Mouse (Mus musculus): ENCODE results near the gene Arg1. TPM values are rescaled to one million over a fixed set of nuclear protein-coding genes. Genes with fewer than 3 reads are reported as not detected.

Gene Arg1
- total RNA-seq, 4 experiments from 2014 or later = not detected

DNA sequence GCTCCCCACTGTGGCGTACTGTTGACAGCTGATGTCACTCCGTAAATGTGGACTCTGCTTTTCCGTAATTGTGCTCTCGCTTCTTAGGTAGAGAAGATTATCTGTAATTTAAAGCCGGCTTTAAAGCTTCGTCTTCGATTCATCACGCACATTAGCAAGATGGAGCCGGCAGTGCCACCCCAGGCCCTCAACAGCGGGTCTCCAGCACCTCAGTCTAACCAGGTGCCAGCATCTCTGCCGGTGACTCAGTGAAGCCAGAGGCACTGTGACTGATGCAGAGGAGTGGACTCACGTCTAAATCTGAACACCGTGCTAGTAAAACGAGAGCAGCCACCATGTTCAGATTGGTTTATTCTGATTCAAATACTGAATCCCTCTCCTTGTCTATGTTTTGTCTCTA, 14.7 kb downstream of the Arg1 start:
- DNase-seq (ENCODE audit: low spot score) = no peak

DNA sequence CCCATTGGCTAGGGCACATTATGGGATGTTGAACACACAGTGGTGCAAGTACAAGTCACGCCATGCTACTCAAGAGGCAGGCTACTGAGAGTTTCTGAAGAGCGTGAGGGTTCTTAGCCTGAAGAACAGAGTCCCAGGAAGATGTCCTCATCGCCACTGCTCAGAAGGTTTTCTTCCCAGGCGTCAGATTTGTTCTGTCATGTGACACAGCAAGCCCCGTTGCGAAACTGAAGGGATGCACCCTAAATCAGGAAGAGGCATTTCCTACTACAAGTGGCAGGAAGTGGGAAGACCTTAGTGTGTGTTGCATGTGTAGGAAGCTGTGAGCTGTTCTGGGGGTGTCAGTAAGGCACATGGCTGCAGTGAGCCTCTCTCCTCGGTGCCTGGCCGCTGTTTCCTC, 16.1 kb downstream of the Arg1 start:
- no peak for DNase-seq (ENCODE audit: low spot score)

DNA sequence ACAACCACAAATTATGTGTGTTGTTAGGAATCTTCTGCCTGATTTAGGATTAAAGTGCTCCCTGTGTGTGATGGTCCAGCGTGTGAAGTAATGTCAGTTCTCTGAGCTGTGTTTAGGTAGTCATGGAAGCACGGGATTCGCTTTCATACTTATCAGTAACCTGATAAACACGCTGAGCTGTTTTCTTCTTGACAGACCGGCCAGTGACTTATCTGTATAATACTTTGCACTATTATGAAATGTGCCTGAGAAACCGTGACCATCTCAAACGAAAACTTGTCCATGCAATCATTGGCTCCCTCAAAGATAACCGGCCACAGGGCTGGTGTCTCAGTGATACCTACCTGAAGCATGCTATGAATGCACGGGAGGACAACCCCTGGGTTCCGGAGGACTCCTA, 21.7 kb downstream of the Arg1 start:
- no peak for DNase-seq (ENCODE audit: low spot score)

DNA sequence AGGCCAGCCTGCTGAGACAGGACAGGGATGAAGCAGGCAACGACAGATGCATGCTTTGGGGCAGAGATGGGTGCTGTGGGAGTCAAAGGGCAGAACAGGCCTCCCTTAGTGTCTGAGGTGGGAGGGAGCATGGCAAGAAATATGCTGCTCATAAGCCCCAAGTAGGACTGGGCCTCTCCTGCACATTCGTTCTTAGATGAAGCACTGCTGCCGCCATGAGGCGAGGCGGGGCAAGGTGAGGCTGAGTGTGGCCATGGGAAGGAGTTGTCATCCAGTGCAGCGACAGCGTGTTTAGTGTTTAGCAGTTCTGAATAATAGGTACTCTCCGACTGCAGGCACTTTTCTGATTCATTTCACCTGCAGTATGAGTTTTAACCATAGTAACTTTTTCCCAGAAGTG, 31.4 kb downstream of the Arg1 start:
- DNase-seq (ENCODE audit: low spot score) = no peak

DNA sequence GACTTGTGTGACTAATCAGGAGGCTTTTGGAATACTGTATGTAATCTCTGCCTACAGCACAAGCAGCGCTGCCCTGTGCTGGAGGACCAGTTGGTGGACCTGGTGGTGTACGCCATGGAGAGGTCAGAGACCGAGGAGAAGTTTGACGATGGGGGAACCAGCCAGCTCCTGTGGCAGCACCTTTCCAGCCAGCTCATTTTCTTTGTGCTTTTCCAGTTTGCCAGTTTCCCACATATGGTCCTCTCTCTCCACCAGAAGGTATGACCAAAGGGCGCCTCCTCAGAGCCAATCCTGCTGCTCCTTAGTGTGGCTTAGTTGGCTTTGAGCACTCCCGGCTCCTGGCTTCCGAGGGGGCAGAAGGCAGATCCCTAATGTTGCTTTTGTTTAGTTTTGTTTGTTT, 38.9 kb downstream of the Arg1 start:
- DNase-seq (ENCODE audit: low spot score) = no peak

DNA sequence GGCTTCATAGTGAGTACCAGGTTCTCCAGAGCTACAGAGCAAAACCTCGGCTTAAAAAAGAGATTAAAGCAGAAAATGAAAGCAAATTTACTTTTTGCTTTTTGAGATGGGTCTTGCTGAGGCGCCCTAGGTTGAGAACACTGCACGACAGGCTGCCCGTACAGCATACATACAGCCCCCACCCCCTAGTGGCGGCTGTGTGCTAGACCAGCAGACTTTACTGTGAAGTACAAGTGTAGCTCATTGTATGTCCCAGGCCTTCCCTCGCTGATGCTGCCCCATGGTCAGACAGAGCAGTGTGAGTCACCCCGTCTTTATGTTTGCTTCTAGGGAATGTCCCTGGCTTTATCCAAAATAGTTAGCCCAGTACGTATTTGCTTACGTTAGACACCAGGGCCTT, 41.3 kb downstream of the Arg1 start:
- no peak for DNase-seq (ENCODE audit: low spot score)

DNA sequence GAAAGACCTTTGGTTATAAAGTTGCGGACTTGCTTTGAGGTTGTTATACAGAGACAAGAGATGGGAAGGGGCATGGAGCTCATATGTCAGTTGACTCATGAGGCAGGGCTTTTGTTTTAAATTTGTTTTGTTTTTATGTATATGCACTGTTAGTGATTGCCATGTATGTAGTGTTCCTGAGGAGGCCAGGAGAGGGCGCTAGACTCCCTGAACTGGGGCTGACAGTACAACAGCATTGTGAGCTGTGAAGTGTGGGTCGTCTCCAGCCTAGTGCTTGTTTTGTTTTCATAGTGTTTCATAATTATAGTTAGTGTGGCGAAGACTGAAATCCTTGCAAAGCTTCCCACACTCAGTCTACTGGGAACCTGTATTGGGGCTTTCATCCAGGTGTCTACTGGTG, 53.7 kb downstream of the Arg1 start:
- no peak for DNase-seq (ENCODE audit: low spot score)

DNA sequence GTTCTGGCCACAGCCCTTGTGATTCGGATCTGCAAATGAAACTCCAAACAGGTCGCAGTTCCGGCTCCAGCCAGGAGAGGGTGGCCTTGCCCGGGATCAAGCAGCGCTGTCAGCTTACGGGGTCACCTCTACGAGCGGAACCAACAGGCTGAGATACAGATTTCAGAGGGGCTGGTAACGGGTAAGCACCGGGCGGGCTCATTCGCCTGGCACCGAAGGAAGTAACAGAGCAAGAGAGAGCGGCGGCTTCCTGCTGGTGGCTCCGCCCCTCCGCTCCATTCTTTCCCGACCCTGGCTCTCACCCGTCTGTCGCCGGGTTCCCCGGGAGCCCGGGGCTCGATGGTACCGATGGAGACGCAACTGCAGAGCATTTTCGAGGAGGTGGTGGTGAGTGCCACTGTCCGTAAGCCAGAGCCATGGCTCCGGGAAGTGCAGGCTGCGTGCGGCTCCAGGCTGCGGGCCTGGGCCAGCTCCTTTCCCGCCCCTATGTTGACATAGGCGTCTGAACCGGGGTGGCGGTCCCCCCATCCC, 57.5 kb downstream of the Arg1 start, which contains the start of gene Med23:
Gene Med23, plus strand, starts transcription at position 227 of the 531 bp plus-strand sequence.
- DNase-seq (ENCODE audit: low spot score) = peak; percentile 99

Small RNA genes lying within 50 kb of the gene (microRNA-seq; reads per million reads assigned to microRNA genes)
- gene Mir6905 = not detected

Other genes with a start within 250 kb of the Arg1 start
- 1 to 10 TPM; 5.2 to 6.5 (median 5.5) TPM for gene Enpp1, start 215.3 kb downstream of the Arg1 start, total RNA-seq (2022)
- gene Enpp3, start 84.7 kb downstream of the Arg1 start, total RNA-seq (2022) = 1 to 10 TPM; 1.6 to 3.5 (median 2.8) TPM
- 10 to 100 TPM; 10.1 to 13.7 (median 12.7) TPM for gene Med23, start 57.5 kb downstream of the Arg1 start, total RNA-seq (2022)